Mouse (Mus musculus): ENCODE measurements around the gene Bag5. TPM values are rescaled to one million over a fixed set of nuclear protein-coding genes. Genes with fewer than 3 reads are reported as not detected.

Gene Bag5
- polyA plus RNA-seq, 1 experiment: 35.9 TPM

GRCm38 (mm10) chr12:111704609-111705008 lies 8.4 kb downstream of the Bag5 start:
- TF ChIP-seq POLR2A (IDR thresholded peaks at IDR 0.05; ENCODE audit: low read depth, low read length) (peak; percentile 94), CTCF (IDR thresholded peaks at IDR 0.05; ENCODE audit: borderline replicate concordance, insufficient read depth, low read length) (no peak)
- Histone ChIP-seq H3K27ac (ENCODE audit: insufficient read depth, low read length) (peak overlapping the region; percentile 95), H3K4me1 (ENCODE audit: control insufficient read depth, insufficient read depth, low read length) (peaks cover 15% of the 10 kb centered on the region), H3K4me3 (ENCODE audit: insufficient read depth, low read length) (no peak overlapping the region)

DNA sequence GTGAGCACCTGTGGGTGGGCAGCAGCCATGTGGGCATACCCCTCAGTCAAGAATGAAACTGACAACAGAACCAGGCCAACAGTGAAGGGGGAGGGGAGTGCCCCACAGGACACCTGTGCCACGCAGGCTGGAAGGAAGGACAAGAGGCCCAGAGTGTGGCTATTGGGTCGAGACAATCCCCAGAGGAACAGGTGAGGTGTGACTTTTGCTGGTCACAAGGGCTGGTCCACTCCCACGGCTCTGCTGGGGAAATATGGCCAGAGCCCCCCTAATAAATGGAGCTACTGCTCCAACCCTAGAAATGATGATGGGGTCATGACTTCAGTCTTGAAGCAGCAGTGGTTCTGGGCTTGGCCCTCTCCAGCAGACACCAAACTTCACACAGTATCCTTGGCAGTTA lies 9.8 kb downstream of the Bag5 start:
- Histone ChIP-seq H3K4me3 (ENCODE audit: insufficient read depth, low read length) (no peak overlapping the region), H3K4me1 (ENCODE audit: control insufficient read depth, insufficient read depth, low read length) (peaks cover 18% of the 10 kb centered on the region), H3K27ac (ENCODE audit: insufficient read depth, low read length) (no peak overlapping the region)
- TF ChIP-seq POLR2A (IDR thresholded peaks at IDR 0.05; ENCODE audit: low read depth, low read length): no peak
- no peak for TF ChIP-seq CTCF (IDR thresholded peaks at IDR 0.05; ENCODE audit: borderline replicate concordance, insufficient read depth, low read length)

DNA sequence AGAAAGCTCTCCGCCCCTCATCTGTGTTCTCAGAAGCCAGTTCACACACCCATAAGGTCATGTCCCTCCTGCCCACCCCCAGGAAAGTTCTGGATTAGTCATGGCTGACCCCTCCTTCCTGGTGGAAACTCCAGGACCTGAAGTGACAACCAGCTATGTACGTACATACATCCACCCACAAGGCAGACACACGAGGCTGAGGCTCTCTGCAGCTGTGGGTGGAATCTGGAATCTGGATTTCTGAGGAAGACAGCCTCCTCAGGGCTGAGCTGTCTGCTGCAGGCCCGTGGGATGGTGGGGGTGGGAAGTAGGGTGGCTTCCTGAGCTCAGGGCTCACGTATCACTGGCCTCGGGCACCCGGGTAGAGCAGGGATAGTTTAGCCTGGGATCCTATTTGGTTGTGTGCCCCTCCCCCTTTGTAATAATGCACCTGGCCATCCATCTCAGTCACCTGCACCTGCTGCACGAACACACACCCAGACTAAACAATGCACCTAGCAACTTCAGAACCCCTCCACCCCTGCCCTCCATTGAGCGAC lies 12.1 kb downstream of the Bag5 start:
- H3K27ac ChIP-seq (ENCODE audit: insufficient read depth, low read length): no peak overlapping the region; the same call in 1 of the 2 replicates
- TF ChIP-seq POLR2A (IDR thresholded peaks at IDR 0.05; ENCODE audit: low read depth, low read length): no peak
- no peak for TF ChIP-seq CTCF (IDR thresholded peaks at IDR 0.05; ENCODE audit: borderline replicate concordance, insufficient read depth, low read length)
- no peak overlapping the region for H3K4me3 ChIP-seq (ENCODE audit: insufficient read depth, low read length)
- peaks cover 26% of the 10 kb centered on the region for H3K4me1 ChIP-seq (ENCODE audit: control insufficient read depth, insufficient read depth, low read length)

- peaks cover 14% of the 10 kb centered on the region for H3K4me1 ChIP-seq (ENCODE audit: control insufficient read depth, insufficient read depth, low read length)
- TF ChIP-seq CTCF (IDR thresholded peaks at IDR 0.05; ENCODE audit: borderline replicate concordance, insufficient read depth, low read length): no peak
- no peak for TF ChIP-seq POLR2A (IDR thresholded peaks at IDR 0.05; ENCODE audit: low read depth, low read length)
- H3K4me3 ChIP-seq (ENCODE audit: insufficient read depth, low read length): no peak overlapping the region
- no peak overlapping the region for H3K27ac ChIP-seq (ENCODE audit: insufficient read depth, low read length)
These were observed 13.5 kb downstream of the Bag5 start for GRCm38 (mm10) chr12:111699542-111699941.

DNA sequence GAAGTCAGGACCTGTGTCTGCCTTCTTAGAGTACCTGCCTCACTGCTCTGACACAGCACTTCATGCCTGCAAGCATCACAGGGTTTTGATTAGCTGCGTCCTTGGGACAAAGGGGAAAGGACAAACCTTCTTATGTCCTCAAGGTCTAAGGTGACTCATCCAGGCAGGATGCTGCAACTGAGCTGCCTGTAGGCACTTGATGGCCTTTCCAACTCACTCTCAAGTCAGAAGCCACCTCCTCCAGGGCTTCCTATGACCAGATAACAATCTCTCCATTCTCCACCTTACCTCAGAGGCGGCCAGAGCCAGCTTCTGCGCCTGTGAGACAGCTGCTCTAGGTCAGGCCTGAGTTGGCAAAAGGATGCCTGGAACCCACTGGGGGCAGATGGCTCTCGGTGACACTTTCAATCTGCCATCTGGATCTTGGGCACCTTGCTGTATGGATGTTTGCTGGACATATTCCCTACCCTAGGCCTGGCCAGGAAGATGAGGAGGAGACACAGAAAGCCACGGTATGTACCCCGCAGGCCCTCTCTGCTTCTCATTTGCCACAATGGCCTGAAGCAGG lies 14.6 kb downstream of the Bag5 start:
- Histone ChIP-seq H3K4me3 (ENCODE audit: insufficient read depth, low read length) (no peak overlapping the region), H3K4me1 (ENCODE audit: control insufficient read depth, insufficient read depth, low read length) (peaks cover 11% of the 10 kb centered on the region), H3K27ac (ENCODE audit: insufficient read depth, low read length) (peak overlapping the region; percentile 17; the same call in 1 of the 2 replicates)
- TF ChIP-seq POLR2A (IDR thresholded peaks at IDR 0.05; ENCODE audit: low read depth, low read length) (no peak), CTCF (IDR thresholded peaks at IDR 0.05; ENCODE audit: borderline replicate concordance, insufficient read depth, low read length) (no peak)

- H3K4me1 ChIP-seq (ENCODE audit: control insufficient read depth, insufficient read depth, low read length): peaks cover 11% of the 10 kb centered on the region
- peak overlapping the region; percentile 17; the same call in 1 of the 2 replicates for H3K27ac ChIP-seq (ENCODE audit: insufficient read depth, low read length)
- TF ChIP-seq POLR2A (IDR thresholded peaks at IDR 0.05; ENCODE audit: low read depth, low read length): no peak
- TF ChIP-seq CTCF (IDR thresholded peaks at IDR 0.05; ENCODE audit: borderline replicate concordance, insufficient read depth, low read length): no peak
- H3K4me3 ChIP-seq (ENCODE audit: insufficient read depth, low read length): no peak overlapping the region
These were observed 15.3 kb downstream of the Bag5 start for GRCm38 (mm10) chr12:111697708-111698107.

DNA sequence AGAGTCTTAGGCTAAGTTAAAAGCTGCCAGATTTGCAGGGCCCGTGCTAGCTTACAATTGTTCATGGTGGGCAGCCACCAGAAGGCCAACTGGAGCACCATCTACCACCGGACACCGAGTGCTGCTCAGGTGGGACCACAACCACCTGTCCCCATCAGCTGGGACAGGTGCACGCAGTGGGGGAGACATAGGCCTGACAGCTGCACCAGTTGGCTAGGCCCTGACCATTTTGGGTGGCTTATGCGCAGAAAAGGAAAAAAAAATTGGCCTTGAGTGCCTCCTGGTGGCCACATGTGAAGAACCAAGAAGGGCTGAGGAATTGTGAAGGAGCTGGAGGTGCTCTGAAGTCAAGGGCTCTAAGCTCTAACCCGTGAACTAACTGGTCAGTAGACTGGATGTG lies 16.8 kb downstream of the Bag5 start:
- peaks cover 19% of the 10 kb centered on the region for H3K4me1 ChIP-seq (ENCODE audit: control insufficient read depth, insufficient read depth, low read length)
- no peak overlapping the region for H3K4me3 ChIP-seq (ENCODE audit: insufficient read depth, low read length)
- no peak overlapping the region for H3K27ac ChIP-seq (ENCODE audit: insufficient read depth, low read length)
- TF ChIP-seq CTCF (IDR thresholded peaks at IDR 0.05; ENCODE audit: borderline replicate concordance, insufficient read depth, low read length) (0 out of 2 replicates have a peak, but pooled peaks have one; percentile 13), POLR2A (IDR thresholded peaks at IDR 0.05; ENCODE audit: low read depth, low read length) (no peak)

DNA sequence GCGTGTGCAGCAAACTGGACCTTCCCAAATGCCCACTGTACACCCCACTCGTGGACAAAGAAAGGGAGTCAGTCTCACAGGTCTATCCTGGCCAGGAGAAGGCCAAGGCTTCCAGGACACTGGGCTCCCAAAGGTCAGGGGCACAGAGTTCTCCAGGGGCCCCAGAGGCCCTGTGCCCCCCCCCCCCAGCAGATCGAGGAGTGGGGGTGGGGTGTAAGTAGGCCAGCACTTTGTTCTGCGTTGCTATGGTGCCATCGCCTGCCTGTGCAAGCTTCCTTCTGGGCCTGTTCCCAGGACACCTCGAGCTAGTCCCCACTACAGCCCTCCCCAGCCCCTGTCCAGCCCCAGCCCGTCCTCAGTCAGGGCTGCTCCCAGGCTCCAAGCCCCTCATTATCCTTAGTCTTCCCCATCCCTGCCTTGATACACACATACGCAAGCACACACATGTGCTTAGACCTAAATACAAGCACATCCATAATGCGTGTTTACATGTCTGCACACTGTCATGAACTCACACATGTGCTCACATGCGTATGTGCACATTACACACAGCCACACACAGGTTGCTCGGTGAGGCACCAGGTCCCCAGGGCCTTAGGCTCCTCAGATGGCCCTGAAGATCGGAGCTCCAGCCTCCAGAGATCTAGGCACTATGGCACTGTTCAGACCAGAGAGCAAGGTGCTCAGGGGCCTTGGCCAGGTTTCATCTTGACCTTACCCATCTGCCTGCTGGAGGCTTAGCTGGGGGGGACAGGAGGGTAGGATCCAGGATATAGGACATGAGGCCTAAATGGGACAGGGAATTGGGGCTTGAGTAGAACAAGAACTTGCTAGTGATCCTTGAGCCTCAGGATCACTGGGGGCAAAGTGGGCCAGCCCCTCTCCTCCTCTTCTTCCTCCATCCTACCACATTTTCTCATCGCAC lies 17.9 kb downstream of the Bag5 start:
- Histone ChIP-seq H3K4me3 (ENCODE audit: insufficient read depth, low read length) (no peak overlapping the region), H3K27ac (ENCODE audit: insufficient read depth, low read length) (no peak overlapping the region), H3K4me1 (ENCODE audit: control insufficient read depth, insufficient read depth, low read length) (peaks cover 21% of the 10 kb centered on the region)
- TF ChIP-seq CTCF (IDR thresholded peaks at IDR 0.05; ENCODE audit: borderline replicate concordance, insufficient read depth, low read length): no peak
- TF ChIP-seq POLR2A (IDR thresholded peaks at IDR 0.05; ENCODE audit: low read depth, low read length): no peak

- TF ChIP-seq POLR2A (IDR thresholded peaks at IDR 0.05; ENCODE audit: low read depth, low read length) (no peak), CTCF (IDR thresholded peaks at IDR 0.05; ENCODE audit: borderline replicate concordance, insufficient read depth, low read length) (no peak)
- H3K27ac ChIP-seq (ENCODE audit: insufficient read depth, low read length): no peak overlapping the region
- H3K4me3 ChIP-seq (ENCODE audit: insufficient read depth, low read length): no peak overlapping the region
- H3K4me1 ChIP-seq (ENCODE audit: control insufficient read depth, insufficient read depth, low read length): peaks cover 21% of the 10 kb centered on the region
These were observed 18.7 kb downstream of the Bag5 start for GRCm38 (mm10) chr12:111694271-111694781.
